Mouse (Mus musculus) forebrain, embryonic 14.5 days (tissue): ENCODE measurements around the gene Acot4. TPM values are rescaled to one million over a fixed set of nuclear protein-coding genes. Genes with fewer than 3 reads are reported as not detected.
"Not testable (repeated sequence)": the region's sequence is repeated elsewhere in the genome, so short reads cannot be mapped to it uniquely, and the experiment has no call there.

ENCODE experiments used
- ATAC-seq: fragments of 200-750 bp; cut with Nextera tagmentation; 2 replicates; pipeline ENCODE4 v1.8.0; 2017; ENCODE audit warnings: mild to moderate bottlenecking, moderate library complexity
- DNase-seq: peaks from one replicate; pipeline ENCODE4 v3.0.0-alpha.2; 2015; ENCODE audit warnings: low spot score
- H3K27ac ChIP-seq: fragments of 300-500 bp; sonication (generic); 2 replicates; pipeline ENCODE4 v1.5.1; 2014; ENCODE audit warnings: low read depth, mild to moderate bottlenecking, control low read depth, low read length, moderate library complexity
- H3K27me3 ChIP-seq: fragments of 300-500 bp; sonication (generic); replicated peaks from 2 replicates; pipeline ENCODE4 v1.6.1; 2014; ENCODE audit warnings: low read length, control low read depth, mixed read lengths; ENCODE audit not compliant: control insufficient read depth, insufficient read depth
- H3K36me3 ChIP-seq: fragments of 300-500 bp; sonication (generic); 2 replicates; pipeline ENCODE4 v1.6.1; 2014; ENCODE audit warnings: low read length, control low read depth; ENCODE audit not compliant: control insufficient read depth, insufficient read depth
- H3K4me1 ChIP-seq: fragments of 300-500 bp; sonication (generic); 2 replicates; pipeline ENCODE4 v1.6.1; 2014; ENCODE audit warnings: antibody characterized with exemption, low read length, control low read depth; ENCODE audit not compliant: control insufficient read depth, insufficient read depth
- H3K4me2 ChIP-seq: fragments of 300-500 bp; sonication (generic); 2 replicates; pipeline ENCODE4 v1.6.1; 2014; ENCODE audit warnings: mild to moderate bottlenecking, control low read depth, low read length
- H3K4me3 ChIP-seq: fragments of 300-500 bp; sonication (generic); 2 replicates; pipeline ENCODE4 v1.5.1; 2014; ENCODE audit warnings: low read depth, low read length, control low read depth
- H3K9ac ChIP-seq: fragments of 300-500 bp; sonication (generic); 2 replicates; pipeline ENCODE4 v1.6.1; 2014; ENCODE audit warnings: mild to moderate bottlenecking, low read length, control low read depth, moderate library complexity
- H3K9me3 ChIP-seq: fragments of 300-500 bp; sonication (generic); replicated peaks from 2 replicates; pipeline ENCODE4 v1.6.1; 2016; ENCODE audit warnings: low read length, control low read depth, mixed read lengths; ENCODE audit not compliant: control insufficient read depth
- WGBS: fragments of 180-500 bp; shearing (Covaris S2); extraction: QIAGEN DNeasy Blood & Tissue Kit; methylation state at CpG from one replicate; pipeline ENCODE4 v1.1.7; 2014; 5-methylcytosine and 5-hydroxymethylcytosine counted together
- polyA plus RNA-seq: library from polyadenylated mRNA; unstranded; fragments of >200 nt; fragmentation: Nextera tagmentation; extraction: Ambion mirVana; gene quantifications from 2 replicates; pipeline ENCODE4 v1.2.1, GENCODE M21; 2014

The Acot4 gene
- polyA plus RNA-seq, 1 experiment from 2014 or later, result 0.22 TPM

GRCm38 (mm10) chr12:84062336-84062735 is 24.2 kb downstream of the Acot4 start:
- Histone ChIP-seq H3K27me3 (no peaks in the 10 kb centered on the region), H3K9me3 (0 out of 2 replicates have a peak, but pooled peaks cover 3% of the 10 kb centered on the region), H3K4me1 (no peaks in the 10 kb centered on the region), H3K4me3 (no peak overlapping the region), H3K9ac (no peak overlapping the region), H3K36me3 (no peaks in the 10 kb centered on the region), H3K4me2 (no peak overlapping the region), H3K27ac (no peak overlapping the region)
- no peak for ATAC-seq
- WGBS, result 96% methylated on average over 20 of the region's 20 CpGs
- DNase-seq, result no peak

- Histone ChIP-seq H3K4me1 (no peaks in the 10 kb centered on the region), H3K4me3 (no peak overlapping the region), H3K27ac (no peak overlapping the region), H3K36me3 (no peaks in the 10 kb centered on the region), H3K9me3 (0 out of 2 replicates have a peak, but pooled peaks cover 3% of the 10 kb centered on the region), H3K9ac (no peak overlapping the region), H3K4me2 (no peak overlapping the region), H3K27me3 (peaks cover 4% of the 10 kb centered on the region; the same call in 1 of the 2 replicates)
- WGBS, result 74% methylated on average over 5 of the region's 5 CpGs
- ATAC-seq (no peak), DNase-seq (no peak)
These were observed 25.0 kb downstream of the Acot4 start for GRCm38 (mm10) chr12:84063228-84063627.

GRCm38 (mm10) chr12:84063833-84064232 is 25.7 kb downstream of the Acot4 start:
- 0 out of 2 replicates have a peak, but pooled peaks cover 3% of the 10 kb centered on the region for H3K9me3 ChIP-seq

GRCm38 (mm10) chr12:84064621-84065020 is 26.4 kb downstream of the Acot4 start:
- DNase-seq (no peak), ATAC-seq (no peak)
- H3K27me3 ChIP-seq, result peaks cover 12% of the 10 kb centered on the region; the same call in 1 of the 2 replicates
- H3K9ac ChIP-seq, result no peak overlapping the region
- no peaks in the 10 kb centered on the region for H3K36me3 ChIP-seq
- 0 out of 2 replicates have a peak, but pooled peaks cover 3% of the 10 kb centered on the region for H3K9me3 ChIP-seq
- WGBS, result 80% methylated on average over 8 of the region's 8 CpGs
- no peaks in the 10 kb centered on the region for H3K4me1 ChIP-seq
- no peak overlapping the region for H3K27ac ChIP-seq
- no peak overlapping the region for H3K4me2 ChIP-seq
- H3K4me3 ChIP-seq, result no peak overlapping the region

More at GRCm38 (mm10) chr12:84063833-84064232, 25.7 kb downstream of the Acot4 start:
- H3K9ac ChIP-seq, result no peak overlapping the region
- peaks cover 10% of the 10 kb centered on the region; the same call in 1 of the 2 replicates for H3K27me3 ChIP-seq
- no peak overlapping the region for H3K4me3 ChIP-seq
- no peak for ATAC-seq
- H3K36me3 ChIP-seq, result no peaks in the 10 kb centered on the region
- no peak overlapping the region for H3K4me2 ChIP-seq
- WGBS, result 92% methylated on average over 2 of the region's 2 CpGs
- no peaks in the 10 kb centered on the region for H3K4me1 ChIP-seq
- DNase-seq, result no peak
- no peak overlapping the region for H3K27ac ChIP-seq

GRCm38 (mm10) chr12:84067752-84068151 is 29.6 kb downstream of the Acot4 start:
- no peaks in the 10 kb centered on the region for H3K36me3 ChIP-seq
- no peak overlapping the region for H3K4me3 ChIP-seq
- H3K9me3 ChIP-seq, result 0 out of 2 replicates have a peak, but pooled peaks cover 3% of the 10 kb centered on the region
- ATAC-seq, result no peak
- peaks cover 12% of the 10 kb centered on the region; the same call in 1 of the 2 replicates for H3K27me3 ChIP-seq
- no peak overlapping the region for H3K9ac ChIP-seq
- no peak overlapping the region for H3K27ac ChIP-seq
- H3K4me1 ChIP-seq, result no peaks in the 10 kb centered on the region
- DNase-seq, result no peak
- H3K4me2 ChIP-seq, result no peak overlapping the region
- WGBS, result 83% methylated on average over 4 of the region's 4 CpGs

GRCm38 (mm10) chr12:84068296-84068695 is 30.1 kb downstream of the Acot4 start:
- no peak overlapping the region for H3K4me3 ChIP-seq
- H3K27me3 ChIP-seq, result peaks cover 12% of the 10 kb centered on the region; the same call in 1 of the 2 replicates
- ATAC-seq (no peak), DNase-seq (no peak)
- no peak overlapping the region for H3K27ac ChIP-seq
- H3K4me1 ChIP-seq, result no peaks in the 10 kb centered on the region
- 54% methylated on average over 8 of the region's 8 CpGs for WGBS
- 0 out of 2 replicates have a peak, but pooled peaks cover under 1% of the 10 kb centered on the region for H3K9me3 ChIP-seq
- H3K4me2 ChIP-seq, result no peak overlapping the region
- no peak overlapping the region for H3K9ac ChIP-seq
- no peaks in the 10 kb centered on the region for H3K36me3 ChIP-seq

- peaks cover 12% of the 10 kb centered on the region; the same call in 1 of the 2 replicates for H3K27me3 ChIP-seq
- DNase-seq (no peak), ATAC-seq (no peak)
- H3K4me3 ChIP-seq, result peak within 1 kb of the TSS; percentile 33
- no peaks in the 10 kb centered on the region for H3K9me3 ChIP-seq
- no peaks in the 10 kb centered on the region for H3K4me1 ChIP-seq
- 55% methylated on average over 9 of the region's 9 CpGs for WGBS
- H3K4me2 ChIP-seq, result peak within 1 kb of the TSS; percentile 53
- H3K9ac ChIP-seq, result peak within 1 kb of the TSS; percentile 41; the same call in 1 of the 2 replicates
- no peak within 1 kb of the TSS for H3K27ac ChIP-seq
- H3K36me3 ChIP-seq, result no peaks in the 10 kb centered on the region
These were observed 30.8 kb downstream of the Acot4 start, which contains the start of gene Acot5 for GRCm38 (mm10) chr12:84068986-84069385. Acot5 (plus strand) TSS chr12:84069325.

DNA sequence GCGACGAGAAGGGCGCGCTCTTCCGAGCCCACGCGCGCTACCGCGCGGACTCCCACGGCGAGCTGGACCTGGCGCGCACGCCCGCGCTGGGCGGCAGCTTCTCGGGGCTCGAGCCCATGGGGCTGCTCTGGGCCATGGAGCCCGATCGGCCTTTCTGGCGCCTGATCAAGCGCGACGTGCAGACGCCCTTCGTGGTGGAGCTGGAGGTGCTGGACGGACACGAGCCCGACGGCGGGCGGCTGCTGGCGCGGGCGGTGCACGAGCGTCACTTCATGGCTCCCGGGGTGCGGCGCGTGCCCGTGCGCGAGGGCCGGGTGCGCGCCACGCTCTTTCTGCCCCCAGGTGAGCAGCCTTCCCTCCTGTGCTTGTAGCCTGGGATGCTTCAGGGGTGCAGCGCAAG is 31.4 kb downstream of the Acot4 start:
- Histone ChIP-seq H3K4me3 (peak overlapping the region; percentile 33), H3K27me3 (peaks cover 12% of the 10 kb centered on the region; the same call in 1 of the 2 replicates), H3K9ac (peak overlapping the region; percentile 41; the same call in 1 of the 2 replicates), H3K4me2 (peak overlapping the region; percentile 53)
- not testable (repeated sequence) for H3K9me3 ChIP-seq, DNase-seq, ATAC-seq, H3K4me1 ChIP-seq, H3K36me3 ChIP-seq, H3K27ac ChIP-seq
- under 1% methylated on average over 32 of the region's 52 CpGs for WGBS

- DNase-seq (no peak), ATAC-seq (no peak)
- no peak overlapping the region for H3K4me3 ChIP-seq
- H3K9ac ChIP-seq, result no peak overlapping the region
- H3K27me3 ChIP-seq, result peaks cover 12% of the 10 kb centered on the region; the same call in 1 of the 2 replicates
- H3K9me3 ChIP-seq, result no peaks in the 10 kb centered on the region
- 96% methylated on average over 2 of the region's 2 CpGs for whole genome bisulfite sequencing
- no peak overlapping the region for H3K27ac ChIP-seq
- no peaks in the 10 kb centered on the region for H3K36me3 ChIP-seq
- H3K4me2 ChIP-seq, result no peak overlapping the region
- H3K4me1 ChIP-seq, result no peaks in the 10 kb centered on the region
These were observed 33.5 kb downstream of the Acot4 start for GRCm38 (mm10) chr12:84071696-84072095.
